Mouse (Mus musculus) thymus, postnatal 36 days (tissue): ENCODE measurements around the gene Spag5.

Experiments
- DNase-seq, 2 experiments: peaks; one replicate each; pipeline ENCODE4 v3.0.0; 2022; ENCODE audit warnings: mixed read lengths in 2 of 2

Spag5 gene

GRCm38 (mm10) chr11:78301357-78302084 is at the start of gene Spag5:
Spag5 (plus strand) TSS chr11:78301529.
- peak; percentile 89 to 91 for DNase-seq

DNA sequence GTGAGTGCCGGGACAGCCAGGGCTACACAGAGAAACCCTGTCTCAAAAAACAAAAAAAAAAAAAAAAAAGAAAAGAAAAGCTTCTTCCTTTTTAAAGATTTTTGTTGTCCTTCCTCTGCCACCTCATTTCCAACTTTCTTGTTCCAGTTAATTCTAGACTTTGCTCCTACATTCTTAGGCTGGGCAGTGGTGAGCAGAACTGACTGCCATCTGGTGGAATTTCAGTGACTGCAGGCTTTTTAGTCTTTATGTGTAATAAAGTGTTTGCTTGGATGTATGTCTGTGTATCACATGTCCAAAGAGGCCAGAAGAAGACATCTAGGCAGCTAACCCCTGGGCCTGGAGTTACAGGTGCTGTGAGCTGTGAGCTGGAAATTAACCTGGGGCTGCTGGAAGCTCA is 44.7 kb upstream of the Spag5 start:
- DNase-seq: no peak

GRCm38 (mm10) chr11:78260489-78261258 is 40.7 kb upstream of the Spag5 start:
- DNase-seq: no peak

GRCm38 (mm10) chr11:78261380-78262352 is 39.7 kb upstream of the Spag5 start, which contains the start of gene 2610507B11Rik:
2610507B11Rik (plus strand) TSS chr11:78261752.
- peak; percentile 93 to 95 for DNase-seq

- peak; percentile 54 to 66 for DNase-seq
Observed at GRCm38 (mm10) chr11:78262550-78262949, 38.8 kb upstream of the Spag5 start.

DNA sequence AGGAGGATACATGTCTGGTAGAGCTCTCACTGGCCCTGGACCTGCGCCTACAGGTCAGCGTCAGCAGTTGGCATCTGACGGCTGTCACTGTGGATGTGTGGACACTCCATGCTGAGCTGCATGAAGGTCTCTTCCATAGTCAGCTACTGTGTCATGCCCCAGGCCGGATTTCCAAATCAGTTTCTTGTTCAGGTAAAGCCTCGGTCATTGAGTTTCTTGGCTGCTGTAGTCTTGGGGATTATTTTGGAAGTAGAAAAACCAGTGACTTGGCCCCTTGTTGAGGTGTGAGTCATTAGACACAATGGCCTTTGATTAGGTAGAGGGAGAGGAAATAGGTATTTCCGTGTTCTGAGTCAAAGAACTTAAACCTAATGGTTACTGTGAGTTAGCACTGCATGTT is 35.8 kb upstream of the Spag5 start:
- no peak for DNase-seq

GRCm38 (mm10) chr11:78271986-78272385 is 29.3 kb upstream of the Spag5 start:
- no peak for DNase-seq

DNA sequence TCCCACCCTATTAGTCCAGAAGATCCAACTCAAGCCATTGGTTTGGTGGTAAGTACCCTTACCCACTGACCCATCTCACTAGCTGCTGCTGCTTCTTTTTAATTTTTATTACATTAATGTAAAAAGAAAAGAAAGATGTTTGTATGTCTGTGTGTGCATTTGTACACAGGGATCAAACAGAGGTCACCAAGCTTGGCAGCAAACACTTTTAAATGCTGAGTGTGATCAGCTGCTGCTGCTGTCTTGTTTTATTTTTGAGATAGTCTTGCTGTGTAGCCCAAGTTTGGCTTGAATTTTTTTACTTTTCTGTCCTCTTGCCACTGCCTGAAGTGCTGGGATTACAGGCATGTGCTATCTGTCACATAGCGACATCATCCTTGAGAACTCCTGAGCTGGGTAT is 25.7 kb upstream of the Spag5 start:
- no peak for DNase-seq

GRCm38 (mm10) chr11:78276169-78276568 is 25.2 kb upstream of the Spag5 start:
- DNase-seq: peak in 1 of 2 experiments; percentile 8

DNA sequence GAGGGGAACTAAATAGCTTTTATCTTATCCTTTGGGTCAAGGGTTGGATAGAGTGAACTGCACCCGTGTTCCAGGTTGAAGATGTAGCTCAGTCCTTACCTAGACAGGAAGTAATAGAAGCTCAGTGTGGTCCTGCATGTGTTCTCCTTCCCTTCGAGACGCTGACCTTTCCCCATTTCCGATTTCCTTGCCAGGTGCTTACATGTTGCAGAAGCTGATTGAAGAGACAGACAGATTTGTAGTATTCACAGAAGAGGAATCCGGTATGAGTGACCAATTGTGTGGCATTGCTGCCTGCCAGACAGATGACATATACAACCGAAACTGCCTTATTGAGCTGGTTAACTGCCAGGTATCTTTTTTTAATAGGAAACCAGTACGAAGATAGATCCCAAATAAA is 22.5 kb upstream of the Spag5 start:
- no peak for DNase-seq

- no peak for DNase-seq
Observed at GRCm38 (mm10) chr11:78279586-78279985, 21.7 kb upstream of the Spag5 start.

DNA sequence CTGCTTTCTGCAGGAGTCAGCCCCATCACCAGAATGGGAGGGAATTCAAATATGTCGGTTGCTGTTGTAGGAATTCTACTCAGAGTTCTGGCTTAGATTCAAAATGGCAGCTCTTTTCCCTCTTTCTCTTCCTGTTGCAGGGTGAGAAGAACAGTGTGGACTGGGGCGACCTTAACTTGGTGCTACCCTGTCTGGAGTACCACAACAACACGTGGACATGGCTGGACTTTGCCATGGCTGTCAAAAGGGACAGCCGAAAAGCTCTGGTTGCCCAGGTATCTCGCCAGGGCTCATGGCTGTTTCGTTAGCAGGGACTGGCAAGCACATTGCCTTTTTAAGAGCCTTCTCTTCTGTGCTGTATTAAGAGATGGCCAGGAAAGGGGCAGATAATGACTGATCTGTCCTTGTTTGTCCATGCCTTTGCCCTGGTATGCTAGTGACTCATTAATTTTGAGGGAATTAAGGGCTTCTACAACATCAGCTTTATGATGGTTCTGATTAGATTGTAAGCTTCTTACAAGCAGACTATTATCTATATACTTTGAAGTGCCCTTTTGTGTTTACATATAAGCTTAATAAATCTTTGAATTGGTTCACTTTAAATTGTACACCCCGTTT is 12.1 kb upstream of the Spag5 start:
- DNase-seq: no peak

- DNase-seq: no peak
Observed at GRCm38 (mm10) chr11:78290654-78291053, 10.7 kb upstream of the Spag5 start, which contains the start of gene BC030499. BC030499 (plus strand) TSS chr11:78290841.

- DNase-seq: no peak
Observed at GRCm38 (mm10) chr11:78294585-78294984, 6.7 kb upstream of the Spag5 start.

- no peak for DNase-seq
Observed at GRCm38 (mm10) chr11:78300917-78301316, 412 bp upstream of the Spag5 start.

- DNase-seq: no peak
Observed at GRCm38 (mm10) chr11:78305272-78305671, 3.9 kb downstream of the Spag5 start.

GRCm38 (mm10) chr11:78310861-78311511 is 9.7 kb downstream of the Spag5 start:
- DNase-seq: no peak

GRCm38 (mm10) chr11:78313662-78314061 is 12.3 kb downstream of the Spag5 start:
- DNase-seq: no peak

DNA sequence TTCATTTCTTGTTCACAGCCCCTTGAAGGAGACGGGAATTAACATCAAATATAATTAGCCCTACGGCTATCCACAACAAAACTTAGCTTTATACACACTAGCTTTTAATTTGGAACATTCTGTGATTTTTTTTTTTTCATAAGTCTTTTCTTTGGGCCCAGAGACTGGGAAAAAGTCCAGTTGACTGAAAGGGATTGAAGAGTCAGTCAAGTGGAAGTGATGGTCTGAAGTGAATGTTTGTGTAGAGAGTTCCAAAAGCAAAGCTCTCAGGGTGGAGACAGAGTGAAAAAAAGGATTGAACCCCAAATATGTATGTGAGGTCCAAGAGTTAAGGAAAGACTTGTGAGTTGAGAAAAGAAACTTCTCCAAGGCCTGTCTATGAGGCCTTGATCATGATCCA is 17.1 kb downstream of the Spag5 start:
- no peak for DNase-seq

GRCm38 (mm10) chr11:78322076-78322831 is 20.9 kb downstream of the Spag5 start:
- DNase-seq: no peak

- peak; percentile 61 to 81 for DNase-seq
Observed at GRCm38 (mm10) chr11:78322860-78323259, 21.5 kb downstream of the Spag5 start, which contains the start of gene Aldoc. Aldoc (plus strand) TSS chr11:78322968.
